Mouse (Mus musculus): ENCODE measurements around the gene Spint3.

DNA sequence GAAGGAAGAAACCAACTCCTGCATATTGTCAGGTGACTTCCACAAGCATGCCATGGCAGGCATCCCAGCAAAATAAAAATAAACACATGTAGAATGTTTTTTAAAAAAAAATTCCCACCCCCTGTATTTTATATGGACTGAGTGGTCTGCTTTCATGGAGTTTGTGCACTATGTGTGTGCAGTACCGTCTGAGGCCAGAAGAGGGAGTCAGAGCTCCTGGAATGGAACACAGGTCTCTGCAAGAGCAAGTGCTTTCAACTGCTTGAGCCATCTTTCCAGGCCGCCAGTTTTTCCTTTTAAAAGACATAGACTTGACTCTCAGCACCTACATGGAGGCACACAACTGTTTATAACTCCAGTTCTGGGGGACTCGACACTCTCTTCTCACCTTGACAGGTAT is 30.2 kb upstream of the Spint3 start:
- no peak for TF ChIP-seq CTCF (IDR thresholded peaks at IDR 0.05; ENCODE audit: borderline replicate concordance, insufficient read depth, low read length)
- no peak for TF ChIP-seq POLR2A (IDR thresholded peaks at IDR 0.05; ENCODE audit: low read depth, low read length)
